Mouse (Mus musculus): ENCODE measurements around the gene Fam241b.

GRCm38 (mm10) chr10:62186882-62187281 lies 43.2 kb upstream of the Fam241b start:
- TF ChIP-seq CTCF (IDR thresholded peaks at IDR 0.05; ENCODE audit: low read depth, low read length) (peak; percentile 51; the same call in 1 of the 2 replicates), POLR2AphosphoS5 (IDR thresholded peaks at IDR 0.05; ENCODE audit: insufficient replicate concordance, low read depth, low read length) (no peak), TAL1 (conservative IDR thresholded peaks at IDR 0.05; ENCODE audit: low read depth, low read length) (no peak), GATA1 (IDR thresholded peaks at IDR 0.05; ENCODE audit: borderline replicate concordance, low read length) (no peak), GATA2 (IDR thresholded peaks at IDR 0.05; ENCODE audit: borderline replicate concordance, low read depth, low read length) (no peak)

Measured in G1E (cell line).